Mouse (Mus musculus): ENCODE results near the gene Arsj. TPM values are rescaled to one million over a fixed set of nuclear protein-coding genes. Genes with fewer than 3 reads are reported as not detected.

Gene Arsj
- total RNA-seq, 2 experiments from 2014 or later: 0.39 to 0.40 TPM

DNA sequence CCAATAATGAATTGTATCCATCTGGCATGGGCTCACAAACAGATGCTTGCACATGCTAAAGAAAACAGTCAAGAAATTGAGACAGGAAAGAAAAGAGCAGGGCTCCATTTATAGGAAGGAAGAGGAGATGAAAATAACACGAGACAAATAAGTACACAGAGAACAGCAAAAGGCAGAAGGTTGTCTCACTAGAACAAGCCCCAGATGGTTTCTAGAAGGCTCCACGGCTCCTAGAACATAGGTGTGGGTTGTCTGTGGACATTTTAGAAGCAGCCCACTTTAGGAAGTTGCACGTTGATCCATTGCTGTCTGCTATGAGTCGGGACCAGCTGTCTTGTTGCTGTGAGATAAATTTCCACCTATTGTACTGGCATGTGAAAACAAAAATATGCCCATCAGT is 37.2 kb downstream of the Arsj start:
- DNase-seq: no peak

DNA sequence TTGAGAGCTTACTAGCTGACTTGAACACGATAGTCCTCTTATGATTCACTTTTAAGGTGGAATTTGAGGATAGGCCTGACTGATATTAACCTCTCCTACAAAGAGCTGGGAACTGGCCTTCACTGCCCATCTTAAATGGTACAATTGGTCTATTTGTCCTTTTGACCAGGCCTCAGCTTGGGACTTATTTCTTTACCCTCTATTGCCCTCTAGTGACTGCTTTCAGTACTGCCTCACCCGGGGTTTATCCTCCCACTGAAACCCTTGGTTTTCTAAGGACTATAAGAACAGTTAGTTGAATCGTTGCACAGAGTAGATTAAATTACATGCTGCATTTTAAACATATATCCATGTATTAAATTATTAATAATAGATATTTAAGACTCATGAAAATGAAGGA is 39.4 kb downstream of the Arsj start:
- DNase-seq: peak; percentile 50 to 90

DNA sequence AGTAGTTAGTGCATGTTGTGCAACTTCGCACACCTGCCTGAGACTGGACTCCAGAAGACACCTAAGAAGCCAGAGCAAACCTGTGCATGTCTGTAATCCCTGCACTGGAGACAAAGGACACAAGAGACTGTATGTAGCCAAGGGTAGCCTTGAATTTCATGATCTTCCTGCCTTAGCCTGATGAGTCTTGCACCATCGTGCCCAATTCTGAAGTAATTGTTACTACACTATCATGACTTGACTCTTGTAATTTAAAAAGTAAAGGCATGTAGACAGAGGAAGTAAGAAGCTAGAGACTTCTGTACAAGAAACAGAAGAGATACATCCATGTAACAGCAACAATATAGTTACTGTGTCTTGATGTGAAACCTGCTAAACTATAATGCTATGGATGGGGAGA is 40.7 kb downstream of the Arsj start:
- no peak for DNase-seq

DNA sequence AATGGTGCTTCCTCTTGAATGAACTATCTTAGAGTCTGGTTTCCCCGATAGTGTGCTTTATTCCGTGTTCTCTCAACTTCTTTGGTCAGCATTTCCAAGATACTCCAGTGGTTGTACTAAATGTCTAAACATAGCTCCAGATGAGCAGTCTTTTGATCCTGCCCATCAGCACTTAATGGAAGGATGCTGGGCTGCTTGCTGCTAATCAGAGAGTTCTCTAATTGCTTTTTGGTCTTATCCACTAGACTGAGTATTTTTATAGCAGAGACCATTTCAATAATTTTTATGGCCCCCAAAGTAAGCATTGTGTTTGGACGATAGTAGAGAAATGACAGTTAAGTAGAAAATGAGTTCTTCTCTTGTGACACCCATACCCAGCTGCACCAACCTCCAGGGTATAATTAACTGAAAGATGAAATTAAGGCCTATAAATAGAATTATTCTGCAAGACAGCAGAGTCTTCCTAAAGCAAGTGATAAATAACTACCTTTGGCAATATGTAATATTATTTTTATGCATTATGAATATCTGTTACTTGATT is 67.1 kb downstream of the Arsj start:
- DNase-seq: no peak

DNA sequence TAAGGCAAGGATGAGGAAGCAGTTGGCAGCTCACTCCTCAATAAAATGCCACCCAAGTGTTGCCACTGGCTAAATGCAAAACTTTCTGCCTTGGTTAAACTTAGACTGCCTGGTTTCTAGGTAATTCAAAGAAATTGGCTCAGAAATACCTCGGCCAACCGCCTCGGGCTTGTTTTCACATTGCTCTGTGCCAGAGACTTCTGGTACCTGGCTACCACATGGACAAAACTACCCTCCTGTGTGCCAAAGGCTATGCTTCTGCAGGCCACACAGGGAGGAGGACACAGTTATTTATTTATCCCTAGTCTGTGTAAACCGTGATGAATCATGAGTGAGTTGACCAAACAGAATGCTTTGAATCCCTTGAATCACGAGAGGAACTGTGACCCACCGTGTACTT is 75.8 kb downstream of the Arsj start:
- DNase-seq: no peak

DNA sequence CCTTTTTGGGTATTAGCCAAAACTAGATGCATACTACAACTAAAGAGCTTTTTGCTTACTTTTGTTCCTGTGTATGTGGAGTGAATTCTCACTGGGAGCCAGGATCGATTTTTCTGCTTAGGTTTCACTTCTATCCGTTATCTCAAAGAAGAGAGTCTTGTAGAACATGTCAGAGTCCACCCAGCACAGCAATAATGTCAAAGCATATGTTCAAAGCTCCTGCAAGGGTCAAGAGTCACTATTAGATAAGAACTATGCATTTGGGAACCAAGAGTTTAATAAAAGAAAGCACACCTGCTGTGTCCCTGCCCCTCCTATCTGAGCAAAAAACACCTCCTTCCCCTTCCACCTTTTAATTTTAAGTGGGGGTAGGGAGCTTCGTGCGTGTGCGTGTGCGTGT is 85.6 kb downstream of the Arsj start:
- no peak for DNase-seq

DNA sequence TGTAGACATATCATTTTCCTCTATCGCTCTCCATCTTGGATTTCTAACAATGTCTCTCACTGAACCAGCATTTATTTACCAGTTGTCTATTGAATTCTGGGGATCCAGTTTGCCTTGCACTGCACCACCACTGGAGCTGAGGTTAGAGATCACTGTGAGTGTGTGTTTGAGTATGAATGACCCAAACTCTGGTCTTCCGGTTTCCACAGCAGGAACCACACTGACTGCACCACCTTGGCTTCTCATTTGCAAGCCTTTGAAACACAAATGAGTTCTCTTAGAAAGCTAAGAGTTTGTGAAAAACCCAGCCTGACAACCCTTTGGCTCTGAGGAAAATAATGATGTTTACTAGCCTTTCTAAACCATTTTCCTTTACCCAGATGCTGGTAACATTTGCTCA is 86.0 kb downstream of the Arsj start:
- DNase-seq: no peak

DNA sequence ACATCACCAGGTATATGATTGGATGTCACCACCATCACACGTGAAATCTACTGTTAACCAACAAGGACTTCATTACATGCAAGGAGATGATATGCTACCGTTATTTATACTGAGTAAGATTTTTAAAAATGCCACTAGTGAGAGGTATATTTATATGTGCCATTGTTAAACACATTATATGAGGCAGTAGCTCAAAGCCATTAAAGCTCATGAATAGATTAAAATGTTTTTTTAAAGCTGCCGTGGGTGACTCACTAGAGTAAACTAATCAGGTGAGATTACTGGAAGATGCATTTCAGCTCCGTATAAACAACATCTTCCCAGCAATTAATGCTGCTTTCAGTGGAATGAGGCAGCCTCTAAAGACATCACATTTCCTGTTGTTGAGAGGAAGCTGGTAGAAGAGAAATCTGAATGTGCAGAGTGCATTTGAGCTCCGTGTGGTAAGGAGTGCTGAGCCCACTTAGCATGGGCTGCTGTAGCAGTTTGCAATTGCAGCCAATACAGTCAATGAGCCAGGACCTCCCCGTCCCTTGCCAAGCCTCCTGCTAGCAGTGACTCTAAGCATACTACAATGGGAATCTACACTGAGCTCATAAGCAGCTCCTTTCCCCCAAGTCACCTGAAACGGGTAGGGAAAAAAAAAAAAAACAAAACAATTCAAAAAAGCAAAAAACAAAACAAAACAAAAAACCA is 92.5 kb downstream of the Arsj start:
- DNase-seq: no peak

DNA sequence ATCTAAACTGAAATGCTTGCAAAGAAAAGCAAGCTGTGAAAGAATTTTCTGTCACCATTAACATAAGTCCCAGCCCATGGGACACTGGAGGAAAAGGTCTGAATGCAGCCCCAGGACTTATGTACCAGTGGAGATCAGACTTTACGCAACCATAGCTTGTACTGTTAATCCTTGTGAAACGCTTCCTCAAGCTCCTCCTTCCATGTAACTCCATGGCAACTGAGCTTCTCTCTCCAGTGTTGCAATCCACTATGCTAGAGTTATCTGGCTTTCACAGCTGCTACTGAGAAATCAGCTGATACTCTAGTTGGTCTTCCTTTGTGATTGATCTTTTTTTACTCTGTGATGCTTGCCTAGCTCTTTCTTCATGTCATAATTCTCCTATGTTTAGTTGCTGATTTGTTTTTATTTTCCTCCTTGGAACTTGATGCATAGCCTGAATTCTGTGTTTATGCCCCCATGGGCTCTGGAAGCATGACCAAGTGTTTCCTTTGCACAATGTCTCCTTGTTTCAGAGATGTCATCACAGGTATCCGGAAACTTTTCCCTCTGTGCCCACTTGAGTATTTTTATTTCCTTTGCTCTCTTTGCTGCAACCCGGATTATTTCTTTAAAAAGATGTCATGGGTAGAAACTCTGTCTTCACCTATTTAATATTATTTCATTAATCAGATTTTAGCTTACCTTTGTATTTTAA is 99.8 kb downstream of the Arsj start:
- no peak for DNase-seq

DNA sequence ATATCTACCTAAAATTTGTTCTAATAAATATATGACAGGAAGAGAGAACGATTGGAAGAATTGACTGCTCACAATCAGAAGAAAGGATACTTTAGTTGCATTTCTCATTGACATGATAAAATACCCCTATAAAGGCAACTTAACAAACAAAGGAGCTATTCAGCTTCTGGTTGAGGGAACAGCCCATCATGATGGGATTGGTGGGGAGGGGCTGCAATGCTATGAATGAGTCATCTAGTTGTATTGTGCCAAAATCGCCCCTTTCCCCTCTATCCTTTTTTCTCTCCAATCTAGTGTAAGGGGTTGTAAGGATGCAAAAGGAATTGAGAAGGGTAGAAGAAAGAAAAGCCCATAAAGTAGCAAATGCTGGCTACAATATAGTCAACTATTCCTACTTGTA is 100.8 kb downstream of the Arsj start:
- no peak for DNase-seq

Other genes starting within 250 kb of the Arsj start
- 100 to 1,000 TPM; 132 to 135 TPM for gene Camk2d, start 232.6 kb downstream of the Arsj start, total RNA-seq (2021)

Measured in heart, adult 18-20 months (tissue).